Mouse (Mus musculus) megakaryocyte, embryonic 14.5 days (primary cell): Measurements from ENCODE around the gene Olfr175-ps1.

Source experiments
- FLI1 ChIP-seq: IDR thresholded peaks from 2 replicates; pipeline ENCODE4 v1.6.1; 2012; ENCODE audit warnings: low read length, inconsistent platforms, mixed read lengths
- GATA1 ChIP-seq: IDR thresholded peaks from 3 replicates; pipeline ENCODE4 v1.6.1; 2012; ENCODE audit warnings: mixed read lengths, low read length, inconsistent platforms, borderline replicate concordance

DNA sequence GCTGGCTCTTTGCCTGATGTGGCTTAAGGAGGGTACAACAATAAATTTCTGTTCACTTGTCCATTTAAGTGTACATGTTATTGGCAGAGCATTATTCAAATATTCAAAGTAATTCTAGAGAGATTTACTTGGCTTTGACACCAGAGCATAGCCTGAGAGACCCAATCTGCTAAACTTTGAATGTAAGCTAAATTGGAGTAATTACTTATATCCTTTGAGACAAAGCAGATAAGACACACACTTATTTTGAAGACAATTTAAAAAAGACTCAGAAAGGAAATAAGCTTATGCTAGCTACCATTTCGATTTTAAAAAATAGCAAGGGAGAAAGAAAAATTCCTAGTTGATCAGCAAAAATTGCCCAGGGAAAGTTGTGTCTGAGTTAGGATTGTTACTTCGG, 26.4 kb downstream of the Olfr175-ps1 start, which contains the start of gene Olfr173:
- no peak for TF ChIP-seq FLI1
- TF ChIP-seq GATA1, result no peak
